Mouse (Mus musculus) kidney, embryonic 14.5 days (tissue): ENCODE measurements around the gene Anapc5. TPM values are rescaled to one million over a fixed set of nuclear protein-coding genes. Genes with fewer than 3 reads are reported as not detected.

Experiments used
- ATAC-seq: fragments of 200-750 bp; cut with Nextera tagmentation; 2 replicates; pipeline ENCODE4 v1.8.0; 2017; ENCODE audit warnings: moderate number of reproducible peaks, mild to moderate bottlenecking, moderate TSS enrichment, moderate library complexity; ENCODE audit not compliant: low FRiP score, low TSS enrichment
- H3K27ac ChIP-seq: fragments of 300-500 bp; sonication (generic); 2 replicates; pipeline ENCODE4 v1.5.1; 2014; ENCODE audit warnings: low read depth, mild to moderate bottlenecking, low read length, moderate library complexity, mixed read lengths
- H3K27me3 ChIP-seq: fragments of 300-500 bp; sonication (generic); 2 replicates; pipeline ENCODE4 v1.6.1; 2014; ENCODE audit warnings: mild to moderate bottlenecking, low read length; ENCODE audit not compliant: control insufficient read depth, insufficient read depth
- H3K36me3 ChIP-seq: fragments of 300-500 bp; sonication (generic); 2 replicates; pipeline ENCODE4 v1.6.1; 2014; ENCODE audit warnings: low read length, mixed read lengths; ENCODE audit not compliant: control insufficient read depth, insufficient read depth
- H3K4me1 ChIP-seq: fragments of 300-500 bp; sonication (generic); 2 replicates; pipeline ENCODE4 v1.6.1; 2014; ENCODE audit warnings: low read length, mixed read lengths; ENCODE audit not compliant: control insufficient read depth, insufficient read depth
- H3K4me2 ChIP-seq: fragments of 300-500 bp; sonication (generic); replicated peaks from 2 replicates; pipeline ENCODE4 v1.6.1; 2014; ENCODE audit warnings: low read depth, mild to moderate bottlenecking, low read length
- H3K4me3 ChIP-seq: fragments of 300-500 bp; sonication (generic); 2 replicates; pipeline ENCODE4 v1.5.1; 2014; ENCODE audit warnings: mild to moderate bottlenecking, low read length
- H3K9ac ChIP-seq: fragments of 300-500 bp; sonication (generic); 2 replicates; pipeline ENCODE4 v1.6.1; 2014; ENCODE audit warnings: low read depth, mild to moderate bottlenecking, low read length, moderate library complexity
- H3K9me3 ChIP-seq: fragments of 300-500 bp; sonication (generic); 2 replicates; pipeline ENCODE4 v1.6.1; 2016; ENCODE audit warnings: low read length; ENCODE audit not compliant: control insufficient read depth
- WGBS: fragments of 180-500 bp; shearing (Covaris S2); extraction: QIAGEN DNeasy Blood & Tissue Kit; methylation state at CpG from one replicate; pipeline ENCODE4 v1.1.7; 2014; 5-methylcytosine and 5-hydroxymethylcytosine counted together
- polyA plus RNA-seq: library from polyadenylated mRNA; unstranded; fragments of >200 nt; fragmentation: Nextera tagmentation; extraction: Ambion mirVana; gene quantifications from 2 replicates; pipeline ENCODE4 v1.2.1, GENCODE M21; 2014

Anapc5 gene
- polyA plus RNA-seq, 1 experiment from 2014 or later = 457 TPM

- Histone ChIP-seq H3K4me3 (no peak overlapping the region), H3K4me1 (no peaks in the 10 kb centered on the region), H3K9ac (no peak overlapping the region), H3K36me3 (peaks cover 94% of the 10 kb centered on the region), H3K9me3 (no peaks in the 10 kb centered on the region), H3K27me3 (no peaks in the 10 kb centered on the region), H3K4me2 (no peak overlapping the region), H3K27ac (no peak overlapping the region)
- ATAC-seq = no peak
- 68% methylated on average over 3 of the region's 3 CpGs for WGBS
Observed at GRCm38 (mm10) chr5:122805503-122805902, 15.6 kb downstream of the Anapc5 start.

DNA sequence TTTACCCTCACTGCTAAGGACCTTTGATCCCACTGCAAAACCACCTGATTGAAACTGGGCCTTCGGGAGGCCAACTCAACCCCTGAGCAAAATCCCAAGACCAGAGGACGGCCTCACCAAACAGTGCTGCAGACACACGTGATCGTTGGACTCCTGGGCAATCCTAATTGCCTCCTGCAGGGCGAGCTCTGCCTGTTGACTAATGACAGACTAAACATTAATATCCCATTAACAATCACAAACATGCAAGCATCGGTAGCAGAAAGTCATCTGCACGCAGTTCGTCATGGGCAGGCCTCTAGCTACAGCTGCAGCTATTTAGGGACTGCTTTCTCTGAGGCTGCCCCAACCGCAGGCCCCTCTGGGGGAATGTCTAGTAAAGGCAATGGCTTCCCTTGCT lies 18.4 kb downstream of the Anapc5 start:
- Histone ChIP-seq H3K9ac (no peak overlapping the region), H3K27me3 (no peaks in the 10 kb centered on the region), H3K27ac (no peak overlapping the region), H3K4me3 (no peak overlapping the region), H3K4me2 (no peak overlapping the region), H3K9me3 (no peaks in the 10 kb centered on the region), H3K4me1 (peaks cover 4% of the 10 kb centered on the region; the same call in 1 of the 2 replicates), H3K36me3 (peaks cover 99% of the 10 kb centered on the region)
- no peak for ATAC-seq
- 90% methylated on average over 9 of the region's 9 CpGs for WGBS

DNA sequence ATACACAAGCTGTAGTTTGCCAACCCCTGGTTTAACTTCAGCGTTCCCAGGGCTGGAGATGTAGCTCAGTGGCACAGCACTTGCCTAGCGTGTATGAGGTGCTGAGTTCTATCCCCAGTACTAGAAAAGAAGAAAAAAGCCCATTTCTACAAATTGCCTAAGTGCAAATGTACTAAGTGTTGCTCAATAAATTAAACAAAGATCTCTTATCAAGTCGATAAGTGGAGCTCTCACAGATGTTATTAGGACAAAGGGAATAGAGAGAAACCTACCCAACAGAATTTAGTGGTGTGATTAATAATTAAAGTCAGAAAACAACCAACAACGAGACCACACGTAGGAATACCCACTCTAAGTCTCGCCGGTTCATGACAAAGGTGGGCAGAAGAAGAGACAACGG lies 19.5 kb downstream of the Anapc5 start:
- no peak for ATAC-seq
- H3K27me3 ChIP-seq = no peaks in the 10 kb centered on the region
- H3K36me3 ChIP-seq = peaks cover 95% of the 10 kb centered on the region
- no peak overlapping the region for H3K4me2 ChIP-seq
- no peaks in the 10 kb centered on the region for H3K9me3 ChIP-seq
- H3K4me3 ChIP-seq = no peak overlapping the region
- peaks cover 4% of the 10 kb centered on the region; the same call in 1 of the 2 replicates for H3K4me1 ChIP-seq
- H3K9ac ChIP-seq = no peak overlapping the region
- H3K27ac ChIP-seq = no peak overlapping the region
- WGBS = 94% methylated on average over 8 of the region's 8 CpGs

DNA sequence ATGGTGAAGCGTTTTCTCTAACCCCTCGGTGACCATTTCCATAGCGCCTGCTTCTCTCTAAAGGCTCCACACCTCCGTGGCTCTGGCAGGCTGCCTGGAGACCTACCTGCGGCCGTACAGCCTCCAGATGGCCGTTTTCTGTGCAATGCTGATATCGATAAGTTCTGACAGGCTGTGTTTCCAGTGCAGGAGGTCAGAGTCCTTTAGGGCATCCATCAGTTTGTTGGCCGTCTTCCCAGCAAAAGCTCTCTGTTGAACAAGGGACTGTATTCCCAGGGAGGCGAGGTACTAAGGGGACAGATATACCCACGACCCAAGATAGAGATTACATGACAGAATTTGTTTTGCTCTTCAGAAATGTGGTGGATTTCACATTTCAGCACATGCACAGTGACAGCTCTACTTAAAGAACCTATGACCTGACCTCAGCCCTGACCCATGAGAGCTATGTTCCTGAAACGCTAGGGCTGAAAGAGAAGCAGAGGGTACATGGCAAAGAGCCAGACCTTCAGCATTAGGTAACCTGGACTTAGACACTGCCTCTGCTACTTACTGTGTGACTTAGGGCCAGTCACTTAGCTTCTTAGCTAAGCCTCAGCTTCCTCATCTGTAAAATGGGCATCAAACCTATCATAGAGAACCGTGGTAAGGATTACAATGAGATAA lies 20.7 kb downstream of the Anapc5 start:
- Histone ChIP-seq H3K27me3 (no peaks in the 10 kb centered on the region), H3K4me1 (peaks cover 4% of the 10 kb centered on the region; the same call in 1 of the 2 replicates), H3K9ac (no peak overlapping the region), H3K9me3 (no peaks in the 10 kb centered on the region), H3K4me2 (no peak overlapping the region), H3K36me3 (peaks cover 95% of the 10 kb centered on the region), H3K4me3 (no peak overlapping the region), H3K27ac (no peak overlapping the region)
- ATAC-seq = no peak
- WGBS = 85% methylated on average over 13 of the region's 13 CpGs

DNA sequence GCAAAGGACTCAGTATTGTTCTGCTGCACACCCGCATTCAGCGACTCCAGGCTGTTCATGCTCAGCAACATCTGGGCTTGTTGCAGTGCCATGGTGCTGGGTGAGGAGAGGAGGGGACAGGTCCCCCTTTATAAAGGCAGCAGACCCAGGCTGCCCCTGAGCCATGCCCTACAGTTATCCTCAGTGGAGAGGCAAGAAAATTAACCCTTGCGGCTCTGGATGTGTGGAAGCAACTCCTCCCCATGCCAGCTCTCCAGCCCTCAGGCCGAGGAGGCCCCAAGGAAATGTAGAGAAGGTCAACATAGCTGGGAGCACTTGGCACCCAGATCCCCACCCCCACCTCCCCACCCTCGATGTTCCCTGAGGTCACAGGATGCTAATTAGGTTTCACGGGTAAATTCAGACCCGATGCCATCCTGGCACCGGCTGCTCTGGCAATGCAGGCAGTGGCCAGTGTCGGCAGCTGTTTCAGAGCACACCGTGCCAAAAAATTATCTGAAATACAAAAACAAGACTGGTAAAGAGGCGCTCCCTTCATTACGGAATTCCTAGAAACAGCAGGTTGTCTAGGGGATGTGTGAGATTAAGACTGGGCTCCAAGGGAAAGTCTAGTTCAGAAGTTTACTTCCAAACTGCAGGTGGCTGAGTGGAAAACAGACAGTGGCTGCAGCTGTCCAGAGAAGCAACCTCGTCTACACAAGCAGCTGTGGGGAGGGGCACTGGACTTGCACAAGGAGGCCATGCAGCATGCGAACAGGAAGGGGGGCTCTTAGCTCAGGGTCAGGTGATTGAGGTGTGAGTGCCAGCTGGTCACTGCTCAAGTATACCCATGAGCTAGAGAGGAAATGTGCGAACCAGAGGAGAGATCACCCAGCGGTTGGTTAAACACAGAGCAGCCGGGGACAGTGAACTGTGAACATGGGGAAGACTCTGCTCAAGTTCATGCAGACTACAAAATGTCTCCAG lies 21.5 kb downstream of the Anapc5 start:
- no peak overlapping the region for H3K27ac ChIP-seq
- peaks cover 91% of the 10 kb centered on the region for H3K36me3 ChIP-seq
- no peak overlapping the region for H3K9ac ChIP-seq
- H3K4me1 ChIP-seq = peaks cover 4% of the 10 kb centered on the region; the same call in 1 of the 2 replicates
- ATAC-seq = no peak
- 91% methylated on average over 17 of the region's 17 CpGs for WGBS
- no peaks in the 10 kb centered on the region for H3K27me3 ChIP-seq
- no peak overlapping the region for H3K4me3 ChIP-seq
- no peaks in the 10 kb centered on the region for H3K9me3 ChIP-seq
- H3K4me2 ChIP-seq = no peak overlapping the region

DNA sequence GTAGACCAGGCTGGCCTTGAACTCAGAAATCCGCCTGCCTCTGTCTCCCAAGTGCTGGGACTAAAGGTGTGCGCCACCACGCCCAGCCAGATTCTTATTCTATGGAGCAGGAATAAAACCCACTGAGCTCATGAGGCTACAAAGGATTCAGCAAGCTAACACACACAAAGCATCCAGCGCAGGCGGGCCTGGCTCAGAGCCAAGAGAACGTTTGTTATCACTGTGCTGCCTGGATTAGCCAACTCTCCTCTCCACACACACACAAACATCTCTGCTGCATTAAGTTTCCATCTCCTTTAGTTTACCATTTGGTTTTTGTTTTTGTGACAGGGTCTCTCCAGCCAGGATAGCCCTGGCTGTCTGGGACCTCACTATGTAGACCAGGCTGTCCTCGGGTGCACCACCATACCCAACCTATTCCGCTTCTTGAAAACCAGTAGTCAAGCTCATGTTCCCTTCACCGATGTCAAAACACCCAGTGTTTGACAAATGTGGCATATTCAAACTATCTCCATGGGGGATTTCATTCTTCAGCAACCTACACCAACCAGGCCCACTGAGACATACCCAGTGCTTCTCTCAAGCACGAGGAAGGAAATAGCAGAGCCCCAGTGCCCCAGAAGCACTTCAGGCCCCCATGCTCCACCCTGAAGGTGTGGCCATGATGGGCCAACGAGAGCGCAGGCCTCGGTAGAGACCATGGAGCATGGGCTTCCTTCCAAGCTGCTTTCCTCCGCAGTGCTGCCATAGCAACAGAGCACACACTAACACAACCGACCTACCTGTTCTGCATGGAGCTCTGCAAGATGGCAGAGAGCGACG lies 22.4 kb downstream of the Anapc5 start:
- H3K4me2 ChIP-seq = no peak overlapping the region
- H3K9me3 ChIP-seq = no peaks in the 10 kb centered on the region
- 81% methylated on average over 17 of the region's 17 CpGs for WGBS
- no peak for ATAC-seq
- peaks cover 90% of the 10 kb centered on the region for H3K36me3 ChIP-seq
- H3K27me3 ChIP-seq = no peaks in the 10 kb centered on the region
- H3K27ac ChIP-seq = no peak overlapping the region
- peaks cover 4% of the 10 kb centered on the region; the same call in 1 of the 2 replicates for H3K4me1 ChIP-seq
- no peak overlapping the region for H3K4me3 ChIP-seq
- no peak overlapping the region for H3K9ac ChIP-seq

DNA sequence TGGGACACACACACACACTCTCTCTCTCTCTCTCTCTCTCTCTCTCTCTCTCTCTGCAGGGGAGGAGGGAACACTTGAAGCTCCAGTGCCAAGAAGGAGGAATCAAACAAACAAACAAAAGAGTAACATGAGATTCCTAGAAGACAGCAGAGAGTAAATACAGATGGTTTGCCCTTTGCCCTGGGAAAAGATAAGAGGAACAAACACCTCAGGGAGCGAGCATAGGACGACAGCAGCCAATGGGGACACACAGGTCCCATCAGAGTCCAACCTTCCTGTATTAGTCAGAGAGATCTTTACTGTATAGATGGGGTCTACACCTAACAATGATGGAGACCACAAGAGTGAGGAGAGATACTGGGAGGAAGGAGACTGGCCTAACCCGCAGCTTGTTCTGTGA lies 23.3 kb downstream of the Anapc5 start:
- Histone ChIP-seq H3K4me3 (no peak overlapping the region), H3K27ac (no peak overlapping the region), H3K27me3 (no peaks in the 10 kb centered on the region), H3K4me2 (no peak overlapping the region), H3K9me3 (no peaks in the 10 kb centered on the region), H3K36me3 (peaks cover 92% of the 10 kb centered on the region), H3K4me1 (peaks cover 4% of the 10 kb centered on the region; the same call in 1 of the 2 replicates), H3K9ac (no peak overlapping the region)
- WGBS = 84% methylated on average over 3 of the region's 3 CpGs
- no peak for ATAC-seq

DNA sequence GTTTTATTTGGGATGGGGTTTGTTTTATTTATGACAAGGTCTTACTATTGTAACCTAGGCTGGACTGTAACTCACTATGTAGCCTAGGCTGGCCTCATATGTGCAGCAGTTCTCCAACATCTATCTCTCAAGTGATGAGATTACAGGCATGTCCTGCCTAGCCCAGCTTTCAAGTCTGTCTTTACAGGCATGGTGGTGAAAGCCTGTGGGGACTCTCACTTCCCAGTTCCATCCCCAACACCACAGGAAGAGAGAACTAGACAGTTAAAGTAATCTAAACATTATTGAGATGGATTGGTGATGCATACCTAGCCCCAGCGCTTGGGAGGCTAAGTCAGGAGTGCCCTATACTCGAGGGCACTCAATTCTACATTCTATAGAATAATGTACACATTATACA lies 32.4 kb downstream of the Anapc5 start:
- Histone ChIP-seq H3K27me3 (no peaks in the 10 kb centered on the region), H3K4me1 (no peaks in the 10 kb centered on the region), H3K4me3 (no peak overlapping the region), H3K4me2 (no peak overlapping the region), H3K27ac (no peak overlapping the region), H3K9me3 (no peaks in the 10 kb centered on the region), H3K36me3 (peaks cover 64% of the 10 kb centered on the region), H3K9ac (no peak overlapping the region)
- ATAC-seq = no peak
- WGBS = 95% methylated on average over 2 of the region's 2 CpGs
